Mouse (Mus musculus): Measurements from ENCODE around the gene Sbds.

DNA sequence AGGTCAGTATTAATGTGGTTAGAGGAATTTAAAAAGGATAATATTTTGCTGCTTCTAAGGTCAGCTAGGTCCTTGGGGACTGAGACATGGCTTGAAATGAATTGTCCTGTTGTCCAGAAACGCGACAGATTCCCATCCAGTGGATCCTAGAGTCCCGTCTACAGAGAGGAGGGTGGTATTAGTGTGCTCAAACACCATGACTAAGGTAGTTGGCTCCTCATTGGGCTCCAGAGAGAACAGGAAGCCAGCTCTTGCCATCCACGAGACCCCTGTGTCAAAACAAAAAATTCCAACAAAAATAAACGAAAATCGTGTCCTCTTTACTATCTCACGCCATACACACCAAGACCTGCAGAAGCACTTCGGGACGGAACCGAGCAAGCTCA, 33.6 kb downstream of the Sbds start:
- TF ChIP-seq CTCF (IDR thresholded peaks at IDR 0.05; ENCODE audit: insufficient read depth, low read length), result no peak
- no peak for TF ChIP-seq POLR2A (IDR thresholded peaks at IDR 0.05; ENCODE audit: borderline replicate concordance, extremely low read depth, low read depth, low read length)

Data from lung, adult 2 months (tissue).